Mouse (Mus musculus) spleen, adult 2 months (tissue): ENCODE data around the gene Aco2.

Source experiments
- CTCF ChIP-seq: fragments of 200-500 bp; IDR thresholded peaks from 2 replicates; pipeline ENCODE4 v1.5.1; 2011; ENCODE audit warnings: mild to moderate bottlenecking, inconsistent platforms; ENCODE audit not compliant: insufficient read depth, insufficient read length, insufficient replicate concordance; ENCODE audit errors: extremely low read depth
- POLR2A ChIP-seq: fragments of 200-500 bp; IDR thresholded peaks from 2 replicates; pipeline ENCODE4 v1.6.1; 2011; ENCODE audit warnings: low read depth, low read length, inconsistent platforms

DNA sequence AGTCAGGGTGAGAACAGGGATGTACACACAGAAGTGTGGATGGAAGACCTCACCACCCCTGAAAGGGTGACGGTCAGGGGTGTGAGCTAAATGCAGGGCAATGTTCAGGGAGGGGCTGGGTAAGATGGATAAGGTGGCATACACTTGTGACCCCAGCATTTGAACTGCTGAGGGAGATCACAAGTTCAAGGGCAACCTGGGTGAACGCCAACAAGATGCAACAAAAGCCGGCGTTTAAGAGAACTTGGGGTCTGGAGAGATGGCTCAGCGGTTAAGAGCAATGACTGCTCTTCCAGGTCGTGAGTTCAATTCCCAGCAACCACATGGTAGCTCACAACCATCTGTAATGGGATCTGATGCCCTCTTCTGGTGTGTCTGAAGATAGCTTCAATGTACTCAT, 82.6 kb downstream of the Aco2 start:
- TF ChIP-seq CTCF (no peak), POLR2A (no peak)
